Mouse (Mus musculus) macrophage (primary cell): ENCODE measurements around the gene Nlgn2. TPM values are rescaled to one million over a fixed set of nuclear protein-coding genes. Genes with fewer than 3 reads are reported as not detected.
"Not testable (repeated sequence)": the region's sequence is repeated elsewhere in the genome, so short reads cannot be mapped to it uniquely, and the experiment has no call there.

Experiments used
- H3K27ac ChIP-seq: fragments of 350-480 bp; formaldehyde crosslinking; 2 replicates; pipeline ENCODE4 v1.9.0; 2021
- H3K36me3 ChIP-seq: fragments of 350-480 bp; formaldehyde crosslinking; 2 replicates; pipeline ENCODE4 v1.9.0; 2021; ENCODE audit errors: inconsistent target
- H3K4me3 ChIP-seq: fragments of 350-480 bp; formaldehyde crosslinking; 2 replicates; pipeline ENCODE4 v1.9.0; 2021; ENCODE audit errors: inconsistent target
- H3K79me2 ChIP-seq: fragments of 350-480 bp; formaldehyde crosslinking; 2 replicates; pipeline ENCODE4 v1.9.0; 2021; ENCODE audit errors: inconsistent target
- WGBS: methylation state at CpG from one replicate; pipeline ENCODE4 v1.1.7; 2026; ENCODE audit warnings: inconsistent platforms; ENCODE audit not compliant: missing documents; 5-methylcytosine and 5-hydroxymethylcytosine counted together
- polyA plus RNA-seq: library from polyadenylated mRNA; stranded (reverse); fragments of 250-400 nt; gene quantifications from 3 replicates; pipeline ENCODE4 v1.2.4, GENCODE M21; 2018; ENCODE audit warnings: inconsistent platforms

Gene Nlgn2
- polyA plus RNA-seq, 1 experiment from 2014 or later: 0.80 TPM

GRCm38 (mm10) chr11:69876186-69876585 is 38.6 kb upstream of the Nlgn2 start:
- peaks cover 16% of the 10 kb centered on the region for H3K79me2 ChIP-seq
- WGBS: 57% methylated on average over 7 of the region's 7 CpGs
- no peaks in the 10 kb centered on the region for H3K36me3 ChIP-seq
- no peak overlapping the region for H3K4me3 ChIP-seq
- no peak overlapping the region for H3K27ac ChIP-seq

GRCm38 (mm10) chr11:69872451-69872850 is 34.9 kb upstream of the Nlgn2 start:
- no peaks in the 10 kb centered on the region for H3K36me3 ChIP-seq
- no peak overlapping the region for H3K4me3 ChIP-seq
- no peak overlapping the region for H3K27ac ChIP-seq
- H3K79me2 ChIP-seq: no peaks in the 10 kb centered on the region
- 81% methylated on average over 4 of the region's 4 CpGs for WGBS

- Histone ChIP-seq H3K79me2 (no peaks in the 10 kb centered on the region), H3K36me3 (no peaks in the 10 kb centered on the region), H3K4me3 (no peak overlapping the region), H3K27ac (no peak overlapping the region)
- 89% methylated on average over 7 of the region's 7 CpGs for WGBS
Observed at GRCm38 (mm10) chr11:69871822-69872221, 34.2 kb upstream of the Nlgn2 start.

- WGBS: 100% methylated on average over 2 of the region's 2 CpGs
- no peaks in the 10 kb centered on the region for H3K79me2 ChIP-seq
Observed at GRCm38 (mm10) chr11:69870289-69871069, 32.9 kb upstream of the Nlgn2 start.

DNA sequence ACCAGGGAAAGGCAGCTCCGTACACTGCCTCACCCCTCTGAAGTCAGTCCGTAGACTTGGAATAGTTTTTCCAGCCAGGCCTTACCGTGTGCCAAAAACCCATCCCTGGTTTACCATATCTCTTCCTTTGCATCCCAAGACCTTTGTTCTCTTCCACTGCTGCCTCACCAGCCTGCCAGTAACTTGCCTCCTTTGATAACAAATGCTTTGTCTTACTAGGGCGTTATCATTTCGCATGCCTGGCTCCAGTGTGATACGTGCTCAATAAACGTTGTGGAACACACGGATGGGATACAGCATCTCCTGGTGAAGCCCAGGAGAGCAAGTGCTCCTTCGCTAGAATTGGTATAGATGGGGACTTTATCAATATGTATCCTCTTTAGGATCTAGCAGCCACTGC is 29.8 kb upstream of the Nlgn2 start:
- Histone ChIP-seq H3K79me2 (no peaks in the 10 kb centered on the region), H3K27ac (no peak overlapping the region), H3K36me3 (no peaks in the 10 kb centered on the region), H3K4me3 (no peak overlapping the region)
- 87% methylated on average over 9 of the region's 9 CpGs for WGBS

More at GRCm38 (mm10) chr11:69870289-69871069, 32.9 kb upstream of the Nlgn2 start:
- H3K27ac ChIP-seq: no peak overlapping the region
- H3K36me3 ChIP-seq: no peaks in the 10 kb centered on the region
- no peak overlapping the region for H3K4me3 ChIP-seq

GRCm38 (mm10) chr11:69865561-69865960 is 28.0 kb upstream of the Nlgn2 start:
- H3K27ac ChIP-seq: no peak overlapping the region

GRCm38 (mm10) chr11:69864138-69864860 is 26.7 kb upstream of the Nlgn2 start:
- Histone ChIP-seq H3K36me3 (no peaks in the 10 kb centered on the region), H3K4me3 (no peak overlapping the region), H3K79me2 (no peaks in the 10 kb centered on the region), H3K27ac (no peak overlapping the region)
- WGBS: 52% methylated on average over 8 of the region's 8 CpGs

More at GRCm38 (mm10) chr11:69865561-69865960, 28.0 kb upstream of the Nlgn2 start:
- H3K79me2 ChIP-seq: no peaks in the 10 kb centered on the region
- no peak overlapping the region for H3K4me3 ChIP-seq
- 93% methylated on average over 9 of the region's 9 CpGs for WGBS
- H3K36me3 ChIP-seq: no peaks in the 10 kb centered on the region

GRCm38 (mm10) chr11:69863729-69864128 is 26.1 kb upstream of the Nlgn2 start:
- H3K79me2 ChIP-seq, H3K4me3 ChIP-seq, H3K27ac ChIP-seq, H3K36me3 ChIP-seq: not testable (repeated sequence)
- 83% methylated on average over 3 of the region's 3 CpGs for WGBS

GRCm38 (mm10) chr11:69858113-69858998 is 20.8 kb upstream of the Nlgn2 start, which contains the start of gene Tnk1:
Gene Tnk1 (minus strand): TSS chr11:69858730.
- 87% methylated on average over 29 of the region's 30 CpGs for WGBS

GRCm38 (mm10) chr11:69855347-69855746 is 17.8 kb upstream of the Nlgn2 start:
- no peak overlapping the region for H3K4me3 ChIP-seq
- H3K27ac ChIP-seq: no peak overlapping the region
- peaks cover 13% of the 10 kb centered on the region; the same call in 1 of the 2 replicates for H3K36me3 ChIP-seq
- no peaks in the 10 kb centered on the region for H3K79me2 ChIP-seq
- 37% methylated on average over 15 of the region's 16 CpGs for WGBS

More at GRCm38 (mm10) chr11:69858113-69858998, 20.8 kb upstream of the Nlgn2 start, which contains the start of gene Tnk1:
- Histone ChIP-seq H3K27ac (no peak within 1 kb of the TSS), H3K79me2 (no peaks in the 10 kb centered on the region), H3K36me3 (no peaks in the 10 kb centered on the region), H3K4me3 (no peak within 1 kb of the TSS)

DNA sequence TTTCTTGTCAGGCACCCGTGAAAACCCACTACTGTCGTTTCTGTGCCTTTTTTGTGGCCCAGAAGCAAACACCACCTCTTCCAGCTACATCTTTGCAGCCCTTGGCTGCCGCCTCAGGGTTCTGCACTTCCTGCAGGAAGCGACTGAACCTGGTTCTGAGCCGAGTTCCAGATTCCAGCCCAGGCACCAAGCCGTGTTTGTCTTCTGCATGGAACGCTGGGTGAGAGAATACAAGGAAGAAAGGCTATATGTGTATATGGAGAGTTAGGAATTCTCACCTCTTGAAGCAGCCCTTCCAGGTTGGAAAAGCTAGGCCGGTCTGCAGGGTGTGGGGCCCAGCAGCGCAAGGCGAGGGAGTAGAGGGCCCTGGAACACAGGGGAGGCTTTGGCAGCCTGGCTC is 17.1 kb upstream of the Nlgn2 start:
- no peak overlapping the region for H3K27ac ChIP-seq
- WGBS: 64% methylated on average over 10 of the region's 10 CpGs
- H3K36me3 ChIP-seq: peaks cover 15% of the 10 kb centered on the region; the same call in 1 of the 2 replicates
- no peak overlapping the region for H3K4me3 ChIP-seq
- H3K79me2 ChIP-seq: no peaks in the 10 kb centered on the region

- no peak overlapping the region for H3K27ac ChIP-seq
- H3K4me3 ChIP-seq: no peak overlapping the region
- no peaks in the 10 kb centered on the region for H3K79me2 ChIP-seq
- peaks cover 15% of the 10 kb centered on the region; the same call in 1 of the 2 replicates for H3K36me3 ChIP-seq
- 39% methylated on average over 7 of the region's 7 CpGs for WGBS
Observed at GRCm38 (mm10) chr11:69853994-69854393, 16.4 kb upstream of the Nlgn2 start.

GRCm38 (mm10) chr11:69850754-69851153 is 13.2 kb upstream of the Nlgn2 start:
- Histone ChIP-seq H3K27ac (no peak overlapping the region), H3K4me3 (no peak overlapping the region), H3K79me2 (no peaks in the 10 kb centered on the region; the same call in 1 of the 2 replicates), H3K36me3 (peaks cover 15% of the 10 kb centered on the region; the same call in 1 of the 2 replicates)
- 41% methylated on average over 8 of the region's 8 CpGs for WGBS

GRCm38 (mm10) chr11:69849884-69850283 is 12.3 kb upstream of the Nlgn2 start:
- Histone ChIP-seq H3K27ac (peak overlapping the region; percentile 55), H3K36me3 (peaks cover 15% of the 10 kb centered on the region; the same call in 1 of the 2 replicates), H3K4me3 (no peak overlapping the region), H3K79me2 (no peaks in the 10 kb centered on the region; the same call in 1 of the 2 replicates)
- 75% methylated on average over 15 of the region's 15 CpGs for WGBS
